9 mouse cellular contexts compared by ENCODE assay signal in the genomic region with DNA sequence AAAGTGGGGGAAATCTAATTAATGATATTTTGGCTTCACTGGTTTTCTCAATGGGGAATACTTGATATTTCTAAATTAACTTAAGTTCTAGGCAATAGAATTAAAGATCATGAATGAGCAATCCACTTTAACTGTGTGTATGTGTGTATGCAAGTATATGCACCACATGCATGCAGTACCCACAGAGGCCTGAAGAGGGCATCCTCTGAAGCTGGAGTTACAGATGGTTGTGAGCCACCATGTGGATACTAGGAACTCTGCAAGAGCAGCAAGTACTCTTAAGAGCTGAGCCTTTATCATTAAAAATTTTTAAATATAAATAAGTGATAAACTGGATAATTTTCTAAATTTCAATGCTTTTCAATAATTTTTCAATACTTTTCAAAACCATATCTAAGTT.
DNase-seq lines count a peak whose midpoint lies in the region; TF ChIP-seq lines count a peak whose summit lies in the region.
"Had no signal": no experiment of that assay in that cellular context is flagged by ENCODE, and none has a peak within 500 bp of the region (broad histone marks: within the 10 kb centered on the region; RNA-seq: fewer than 3 reads in every experiment).

No protein-coding gene starts in this region.

- DNase-seq in layer of hippocampus, adult 2 months (ENCODE audit: low spot score in 2 of 2) = no peak
- no peak for DNase-seq in layer of hippocampus, postnatal 25 days (ENCODE audit: extremely low spot score in 1 of 2, low spot score in 1 of 2)
- DNase-seq in 3T3-L1 (ENCODE audit: low read depth, low spot score) (peak; percentile 41), 416B (ENCODE audit: low read depth) (peak; percentile 3)
- DNase-seq in brain, embryonic 14.5 days (ENCODE audit: low read depth) = no peak
- no peak for DNase-seq in embryo, embryonic 11 days
- DNase-seq in kidney, postnatal 36 days = no peak
- DNase-seq: heart, adult 11 months had no signal

- H3K4me3 ChIP-seq in layer of hippocampus, adult 2 months = no peak overlapping the region
- H3K4me3 ChIP-seq: hindbrain, embryonic 10.5 days had no signal

- no peak for TF ChIP-seq POLR2A in brain, embryonic 14.5 days (IDR thresholded peaks at IDR 0.05; ENCODE audit: borderline replicate concordance, extremely low read depth, insufficient read depth, insufficient read length, poor library complexity, severe bottlenecking)

- no peak overlapping the region for H3K27ac ChIP-seq in layer of hippocampus, adult 2 months
- H3K27ac ChIP-seq: hindbrain, embryonic 10.5 days had no signal

- TF ChIP-seq CTCF in layer of hippocampus, adult 2 months (conservative IDR thresholded peaks at IDR 0.05) = peak; percentile 67
- TF ChIP-seq CTCF in brain, embryonic 14.5 days (IDR thresholded peaks at IDR 0.05; ENCODE audit: borderline replicate concordance, extremely low read depth, insufficient read depth, insufficient read length) = peak; percentile 45; the same call in 1 of the 2 replicates

Comparison
In these comparisons a context has a peak if more than half of its experiments do, and no peak if none do; other contexts are left out.
1. DNase-seq: peak in 3T3-L1 (single experiment) and 416B (single experiment); none in layer of hippocampus, adult 2 months (0 of 2), layer of hippocampus, postnatal 25 days (0 of 2), brain, embryonic 14.5 days (single experiment), embryo, embryonic 11 days (single experiment) and kidney, postnatal 36 days (0 of 2).